Mouse (Mus musculus): Measurements from ENCODE around the gene Lhx4. TPM values are rescaled to one million over a fixed set of nuclear protein-coding genes. Genes with fewer than 3 reads are reported as not detected.

Lhx4 gene
- total and polyA plus RNA-seq, 3 experiments: not detected

GRCm38 (mm10) chr1:155720006-155720405, 31.5 kb downstream of the Lhx4 start:
- Histone ChIP-seq H3K4me3 (ENCODE audit: control insufficient read depth in 1 of 2, insufficient read depth in 1 of 2, low read depth in 2 of 2, low read length in 2 of 2) (no peak overlapping the region), H3K27me3 (ENCODE audit: control insufficient read depth in 1 of 2, insufficient read depth in 2 of 2, low read length in 2 of 2) (no peaks in the 10 kb centered on the region; a peak in 1 of 4 replicates), H3K27ac (ENCODE audit: control insufficient read depth, low read depth, low read length) (no peak overlapping the region), H3K4me1 (ENCODE audit: control insufficient read depth in 1 of 2, insufficient read depth in 2 of 2, low read length in 2 of 2) (no peaks in the 10 kb centered on the region), H3K9ac (ENCODE audit: control insufficient read depth, low read depth, low read length, poor library complexity, severe bottlenecking) (no peak overlapping the region), H3K36me3 (ENCODE audit: control insufficient read depth in 1 of 2, insufficient read depth in 2 of 2, low read length in 2 of 2) (no peaks in the 10 kb centered on the region), H3K79me2 (ENCODE audit: control insufficient read depth, insufficient read depth, low read length, poor library complexity) (no peaks in the 10 kb centered on the region), H3K9me3 (replicated peaks; ENCODE audit: insufficient read depth, low read length) (no peaks in the 10 kb centered on the region)
- no peak for TF ChIP-seq USF2 (IDR thresholded peaks at IDR 0.05; ENCODE audit: borderline replicate concordance in 1 of 2, insufficient read depth in 1 of 2, low read depth in 1 of 2, low read length in 2 of 2)
- no peak for TF ChIP-seq TCF12 (IDR thresholded peaks at IDR 0.05; ENCODE audit: low read depth, low read length)
- TF ChIP-seq JUND (IDR thresholded peaks at IDR 0.05; ENCODE audit: low read depth, low read length): no peak
- no peak for TF ChIP-seq ZNF384 (IDR thresholded peaks at IDR 0.05; ENCODE audit: low read depth, low read length)
- no peak for TF ChIP-seq MYC (IDR thresholded peaks at IDR 0.05; ENCODE audit: low read depth, low read length)
- no peak for TF ChIP-seq TAL1 (IDR thresholded peaks at IDR 0.05; ENCODE audit: low read length)
- TF ChIP-seq NELFE (IDR thresholded peaks at IDR 0.05; ENCODE audit: low read depth, low read length): no peak
- no peak for TF ChIP-seq HCFC1 (IDR thresholded peaks at IDR 0.05; ENCODE audit: low read depth, low read length)
- no peak for TF ChIP-seq MXI1 (IDR thresholded peaks at IDR 0.05; ENCODE audit: low read depth, low read length)
- no peak for TF ChIP-seq ZC3H11A (IDR thresholded peaks at IDR 0.05; ENCODE audit: low read depth, low read length)
- TF ChIP-seq MEF2A (IDR thresholded peaks at IDR 0.05; ENCODE audit: extremely low read depth, insufficient replicate concordance, low read depth, low read length, poor library complexity, severe bottlenecking): no peak
- no peak for TF ChIP-seq MAZ (IDR thresholded peaks at IDR 0.05; ENCODE audit: low read depth, low read length)
- TF ChIP-seq MAX (IDR thresholded peaks at IDR 0.05; ENCODE audit: low read length): no peak
- no peak for TF ChIP-seq UBTF (IDR thresholded peaks at IDR 0.05; ENCODE audit: borderline replicate concordance, insufficient read depth, low read depth, low read length)
- no peak for DNase-seq (ENCODE audit: low read depth, low spot score)

DNA sequence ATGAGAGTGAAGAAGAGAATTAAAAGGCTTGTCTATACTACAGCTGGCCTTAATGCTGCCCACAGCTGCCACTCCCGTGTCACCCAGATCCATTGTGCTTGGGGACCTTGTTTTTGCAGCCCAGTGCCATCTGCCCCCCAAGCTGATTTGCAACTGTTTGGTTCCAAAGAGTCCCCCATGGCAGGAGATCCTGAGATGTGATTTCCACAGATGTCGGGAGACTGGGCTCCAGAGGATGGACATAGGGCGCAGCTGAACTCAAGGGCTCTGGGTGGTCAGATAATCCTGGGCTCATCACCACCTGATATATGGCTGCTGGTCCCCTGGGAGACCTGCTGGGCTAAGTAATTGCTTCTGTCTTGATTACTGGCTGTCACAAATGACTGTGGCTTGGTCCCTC, 32.6 kb downstream of the Lhx4 start:
- Histone ChIP-seq H3K9ac (ENCODE audit: control insufficient read depth, low read depth, low read length, poor library complexity, severe bottlenecking) (no peak overlapping the region), H3K4me3 (ENCODE audit: control insufficient read depth in 1 of 2, insufficient read depth in 1 of 2, low read depth in 2 of 2, low read length in 2 of 2) (no peak overlapping the region), H3K36me3 (ENCODE audit: control insufficient read depth in 1 of 2, insufficient read depth in 2 of 2, low read length in 2 of 2) (no peaks in the 10 kb centered on the region), H3K79me2 (ENCODE audit: control insufficient read depth, insufficient read depth, low read length, poor library complexity) (no peaks in the 10 kb centered on the region), H3K9me3 (replicated peaks; ENCODE audit: insufficient read depth, low read length) (no peaks in the 10 kb centered on the region), H3K27me3 (ENCODE audit: control insufficient read depth in 1 of 2, insufficient read depth in 2 of 2, low read length in 2 of 2) (no peaks in the 10 kb centered on the region; a peak in 1 of 4 replicates), H3K4me1 (ENCODE audit: control insufficient read depth in 1 of 2, insufficient read depth in 2 of 2, low read length in 2 of 2) (no peaks in the 10 kb centered on the region), H3K27ac (ENCODE audit: control insufficient read depth, low read depth, low read length) (no peak overlapping the region)
- no peak for DNase-seq (ENCODE audit: low read depth, low spot score)
- TF ChIP-seq BHLHE40 (IDR thresholded peaks at IDR 0.05; ENCODE audit: borderline replicate concordance, low read depth, low read length) (no peak), CHD2 (IDR thresholded peaks at IDR 0.05; ENCODE audit: low read length) (no peak), TBP (IDR thresholded peaks at IDR 0.05; ENCODE audit: low read depth, low read length) (no peak), MAZ (IDR thresholded peaks at IDR 0.05; ENCODE audit: low read depth, low read length) (no peak), ELF1 (IDR thresholded peaks at IDR 0.05; ENCODE audit: low read depth, low read length) (no peak), USF1 (IDR thresholded peaks at IDR 0.05; ENCODE audit: low read depth, low read length) (no peak), USF2 (IDR thresholded peaks at IDR 0.05; ENCODE audit: borderline replicate concordance in 1 of 2, insufficient read depth in 1 of 2, low read depth in 1 of 2, low read length in 2 of 2) (no peak), MXI1 (IDR thresholded peaks at IDR 0.05; ENCODE audit: low read depth, low read length) (no peak), CTCF (IDR thresholded peaks at IDR 0.05 in 2 of 3, conservative IDR thresholded peaks at IDR 0.05 in 1 of 3; ENCODE audit: control insufficient read depth in 1 of 3, insufficient read depth in 1 of 3, low read depth in 2 of 3, low read length in 3 of 3, poor library complexity in 1 of 3, severe bottlenecking in 1 of 3) (no peak), SIN3A (IDR thresholded peaks at IDR 0.05; ENCODE audit: low read length) (no peak), E2F4 (IDR thresholded peaks at IDR 0.05; ENCODE audit: borderline replicate concordance, low read depth, low read length) (no peak), MEF2A (IDR thresholded peaks at IDR 0.05; ENCODE audit: extremely low read depth, insufficient replicate concordance, low read depth, low read length, poor library complexity, severe bottlenecking) (no peak)

All from MEL (cell line).